Mouse (Mus musculus) heart, embryonic 11.5 days (tissue): ENCODE results near the gene Asap2. TPM values are rescaled to one million over a fixed set of nuclear protein-coding genes. Genes with fewer than 3 reads are reported as not detected.

Experiments
- ATAC-seq: fragments of 200-750 bp; cut with Nextera tagmentation; replicated peaks from 2 replicates; pipeline ENCODE4 v1.8.0; 2017; ENCODE audit warnings: moderate library complexity; ENCODE audit not compliant: insufficient number of reproducible peaks, low FRiP score, low TSS enrichment
- H3K27ac ChIP-seq: fragments of 300-500 bp; sonication (generic); 2 replicates; pipeline ENCODE4 v1.5.1; 2014; ENCODE audit warnings: mild to moderate bottlenecking, low read depth, low read length
- H3K27me3 ChIP-seq: fragments of 300-500 bp; sonication (generic); 2 replicates; pipeline ENCODE4 v1.6.1; 2014; ENCODE audit warnings: mild to moderate bottlenecking, low read length, mixed read lengths; ENCODE audit not compliant: control insufficient read depth, insufficient read depth
- H3K36me3 ChIP-seq: fragments of 300-500 bp; sonication (generic); 2 replicates; pipeline ENCODE4 v1.6.1; 2014; ENCODE audit warnings: mild to moderate bottlenecking, low read length, moderate library complexity, mixed read lengths; ENCODE audit not compliant: control insufficient read depth, insufficient read depth
- H3K4me1 ChIP-seq: fragments of 300-500 bp; sonication (generic); 2 replicates; pipeline ENCODE4 v1.6.1; 2014; ENCODE audit warnings: low read length; ENCODE audit not compliant: control insufficient read depth, insufficient read depth
- H3K4me2 ChIP-seq: fragments of 300-500 bp; sonication (generic); 2 replicates; pipeline ENCODE4 v1.6.1; 2014; ENCODE audit warnings: mild to moderate bottlenecking, moderate library complexity
- H3K4me3 ChIP-seq: fragments of 300-500 bp; sonication (generic); 2 replicates; pipeline ENCODE4 v1.5.1; 2014; ENCODE audit warnings: low read depth, low read length
- H3K9ac ChIP-seq: fragments of 300-500 bp; sonication (generic); 2 replicates; pipeline ENCODE4 v1.6.1; 2014; ENCODE audit warnings: mild to moderate bottlenecking, low read depth, low read length, moderate library complexity
- H3K9me3 ChIP-seq: fragments of 300-500 bp; sonication (generic); replicated peaks from 2 replicates; pipeline ENCODE4 v1.6.1; 2016; ENCODE audit warnings: low read length; ENCODE audit not compliant: control insufficient read depth
- WGBS: fragments of 180-500 bp; shearing (Covaris S2); extraction: QIAGEN DNeasy Blood & Tissue Kit; methylation state at CpG from one replicate; pipeline ENCODE4 v1.1.7; 2014; ENCODE audit not compliant: insufficient replicate concordance; 5-methylcytosine and 5-hydroxymethylcytosine counted together
- polyA plus RNA-seq: library from polyadenylated mRNA; unstranded; fragments of >200 nt; fragmentation: Nextera tagmentation; extraction: Ambion mirVana; gene quantifications from 2 replicates; pipeline ENCODE4 v1.2.1, GENCODE M21; 2014

Gene Asap2
- polyA plus RNA-seq, 1 experiment from 2014 or later = 8.3 TPM

DNA sequence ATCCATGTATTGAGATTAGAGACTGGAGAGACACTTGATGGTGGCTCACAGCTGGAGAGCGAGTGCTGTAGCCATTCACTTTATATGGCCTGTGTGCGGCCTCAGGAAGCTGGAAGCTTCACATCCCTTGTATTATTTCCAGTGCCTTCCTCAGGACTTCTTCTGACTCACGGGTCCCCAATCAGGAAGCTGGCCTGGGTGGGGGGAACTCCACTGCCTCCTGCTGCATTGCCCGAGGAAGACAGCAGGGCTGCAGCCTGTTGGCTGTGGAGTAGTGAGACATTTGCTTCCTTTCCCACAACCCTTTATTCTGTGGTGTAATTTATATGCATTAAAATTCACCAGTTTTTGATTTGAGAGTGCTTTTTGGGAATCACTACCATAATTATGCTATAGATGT is 149.3 kb downstream of the Asap2 start:
- ATAC-seq = no peak

DNA sequence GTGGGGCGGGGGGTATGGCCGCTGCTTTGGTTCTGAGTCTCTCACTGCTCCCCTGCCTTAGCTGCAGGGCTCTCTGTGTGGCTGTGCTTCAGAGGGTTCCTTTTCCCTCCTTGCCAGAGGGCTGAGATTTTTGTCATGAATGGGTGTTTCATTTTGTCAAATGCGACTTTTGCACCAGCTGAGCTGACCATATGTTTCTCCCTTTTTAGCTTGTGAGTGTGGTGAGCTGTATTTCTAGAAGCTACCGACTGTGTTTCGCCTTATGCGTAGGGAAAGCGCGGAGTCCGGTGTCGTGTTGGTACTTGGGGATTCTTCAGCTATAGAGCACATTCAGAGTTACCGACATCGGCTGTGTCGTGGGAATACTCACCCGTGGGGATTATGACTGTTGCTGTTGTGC is 149.9 kb downstream of the Asap2 start:
- no peaks in the 10 kb centered on the region for H3K9me3 ChIP-seq
- 93% methylated on average over 14 of the region's 14 CpGs for WGBS
- peaks cover 38% of the 10 kb centered on the region for H3K4me1 ChIP-seq
- no peaks in the 10 kb centered on the region for H3K27me3 ChIP-seq
- no peak for ATAC-seq
- H3K9ac ChIP-seq = no peak overlapping the region
- no peak overlapping the region for H3K27ac ChIP-seq
- H3K4me3 ChIP-seq = no peak overlapping the region
- no peak overlapping the region for H3K4me2 ChIP-seq
- no peaks in the 10 kb centered on the region for H3K36me3 ChIP-seq

More for the DNA sequence above, 149.3 kb downstream of the Asap2 start:
- no peaks in the 10 kb centered on the region for H3K36me3 ChIP-seq
- no peak overlapping the region for H3K4me3 ChIP-seq
- WGBS = 56% methylated on average over 4 of the region's 4 CpGs
- H3K27me3 ChIP-seq = no peaks in the 10 kb centered on the region
- no peak overlapping the region for H3K4me2 ChIP-seq
- H3K4me1 ChIP-seq = peaks cover 43% of the 10 kb centered on the region
- no peak overlapping the region for H3K9ac ChIP-seq
- no peaks in the 10 kb centered on the region for H3K9me3 ChIP-seq
- H3K27ac ChIP-seq = no peak overlapping the region

DNA sequence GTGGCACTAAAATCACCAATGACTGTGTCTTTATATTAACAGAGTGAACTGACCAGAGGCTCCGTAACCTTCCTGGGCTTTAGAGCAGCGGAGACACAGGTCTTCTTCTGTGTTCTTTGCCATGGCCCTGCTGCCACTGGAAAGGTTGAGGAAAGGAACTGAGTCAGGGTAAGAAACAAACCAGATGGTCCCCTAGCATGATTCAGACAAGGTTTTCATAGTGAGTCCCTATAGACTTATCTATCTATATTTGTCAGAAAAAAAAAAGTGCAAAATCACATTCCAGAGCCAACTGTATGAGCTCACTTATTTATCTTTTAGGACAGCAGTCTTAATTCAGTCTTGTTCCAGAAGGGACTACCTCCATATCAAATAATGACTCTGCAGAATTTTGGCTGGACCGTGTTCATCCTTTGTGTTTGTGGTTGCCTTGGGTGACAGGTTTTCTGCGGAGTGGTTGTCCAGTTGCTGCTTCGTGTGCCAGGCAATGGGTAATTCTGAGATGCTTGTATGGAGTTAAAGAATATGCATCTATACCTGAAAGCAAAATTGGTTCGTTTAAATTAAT is 150.6 kb downstream of the Asap2 start:
- Histone ChIP-seq H3K27me3 (no peaks in the 10 kb centered on the region), H3K4me2 (no peak overlapping the region), H3K36me3 (no peaks in the 10 kb centered on the region), H3K27ac (no peak overlapping the region), H3K9ac (no peak overlapping the region), H3K4me1 (peaks cover 31% of the 10 kb centered on the region), H3K4me3 (no peak overlapping the region), H3K9me3 (no peaks in the 10 kb centered on the region)
- 81% methylated on average over 6 of the region's 6 CpGs for WGBS
- no peak for ATAC-seq

DNA sequence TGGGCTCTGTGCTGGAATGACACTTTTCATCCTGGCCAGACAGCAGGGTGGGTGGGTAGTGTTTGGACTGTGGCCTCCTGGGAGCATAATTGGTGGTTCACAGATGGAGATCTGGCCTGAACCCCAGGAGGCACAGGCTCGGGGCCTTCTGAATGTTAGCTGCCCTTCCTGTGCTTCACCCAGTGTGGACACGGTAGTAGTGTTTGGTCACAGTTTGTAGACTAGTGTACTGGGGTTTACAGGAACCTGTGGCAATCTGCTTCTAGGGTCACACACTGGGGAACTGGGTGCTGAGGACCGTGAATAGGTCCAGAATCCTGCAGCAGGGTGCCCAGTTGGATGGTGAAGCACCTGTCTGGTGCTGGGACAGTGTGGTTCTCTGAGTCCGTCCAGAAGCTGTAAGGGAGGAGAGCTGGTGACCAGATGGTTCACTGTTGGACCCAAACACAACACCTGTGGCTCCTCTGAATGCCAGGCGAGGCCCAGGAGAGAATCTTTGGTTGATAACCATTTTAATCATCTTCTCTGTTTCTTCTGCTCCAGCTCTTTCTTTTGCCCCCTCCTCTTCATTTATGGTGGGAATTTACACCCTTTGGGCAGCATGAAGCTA is 151.5 kb downstream of the Asap2 start:
- Histone ChIP-seq H3K27ac (no peak overlapping the region), H3K4me1 (peaks cover 27% of the 10 kb centered on the region), H3K4me3 (no peak overlapping the region), H3K4me2 (no peak overlapping the region), H3K9ac (no peak overlapping the region), H3K9me3 (no peaks in the 10 kb centered on the region), H3K27me3 (no peaks in the 10 kb centered on the region), H3K36me3 (no peaks in the 10 kb centered on the region)
- no peak for ATAC-seq
- 76% methylated on average over 5 of the region's 5 CpGs for WGBS

DNA sequence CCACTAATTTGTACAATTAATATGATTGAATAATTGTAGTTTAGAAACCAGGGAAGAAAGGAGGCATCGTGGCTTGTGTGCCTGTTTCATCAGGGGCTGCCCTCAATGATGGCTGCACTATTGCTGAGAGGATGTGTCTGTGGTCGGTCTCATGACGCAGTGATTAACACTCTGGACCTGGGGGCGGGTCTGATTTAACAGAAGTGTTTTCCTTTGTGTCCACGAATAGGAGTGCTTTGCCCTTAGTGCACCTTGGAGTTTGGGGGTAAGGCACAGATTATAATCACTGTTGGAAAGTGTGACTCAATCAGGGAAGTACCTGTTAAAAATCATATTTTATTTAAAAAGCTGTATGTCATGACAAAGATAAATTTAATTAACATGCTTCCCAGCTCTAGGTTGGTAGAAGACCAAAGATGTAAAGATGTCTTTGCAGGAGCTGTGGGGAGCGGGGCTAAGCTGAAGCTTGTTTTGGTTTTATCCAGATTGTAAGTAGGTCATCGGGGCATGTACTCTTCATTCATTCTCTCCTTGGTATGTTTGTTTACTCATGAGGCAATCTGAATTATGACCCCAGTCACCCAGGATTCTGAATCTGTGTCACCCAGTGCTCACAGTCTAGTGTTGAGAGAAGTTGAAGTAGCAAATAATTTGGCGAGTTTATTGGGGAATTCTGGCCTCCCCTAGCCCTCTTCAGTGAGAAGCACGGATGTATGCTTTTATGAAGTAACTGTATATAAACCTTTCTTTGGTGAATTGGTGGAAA is 152.4 kb downstream of the Asap2 start:
- Histone ChIP-seq H3K9ac (no peak overlapping the region), H3K27ac (no peak overlapping the region), H3K4me3 (no peak overlapping the region), H3K4me2 (no peak overlapping the region), H3K36me3 (no peaks in the 10 kb centered on the region), H3K4me1 (peaks cover 26% of the 10 kb centered on the region), H3K9me3 (no peaks in the 10 kb centered on the region), H3K27me3 (no peaks in the 10 kb centered on the region)
- ATAC-seq = no peak
- 73% methylated on average over 9 of the region's 9 CpGs for WGBS

DNA sequence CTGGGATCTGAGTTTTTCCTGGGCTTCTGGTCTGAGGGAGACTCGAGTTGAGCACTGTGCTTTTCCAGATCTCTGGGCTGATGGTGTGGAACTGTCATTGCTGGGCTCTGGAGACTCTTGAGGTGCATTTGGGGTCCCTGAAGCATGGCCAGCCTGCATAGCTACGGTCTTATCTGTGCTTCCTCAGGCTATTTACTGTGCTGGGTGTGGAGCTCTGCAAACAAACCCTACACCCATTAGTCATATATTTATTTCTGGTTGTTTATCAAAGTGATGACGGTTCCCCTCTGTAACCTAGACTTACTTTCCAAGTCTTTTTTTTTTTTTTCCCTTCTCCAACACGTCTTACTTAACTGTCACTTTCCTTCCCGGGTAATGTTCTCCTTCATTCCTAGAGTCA is 154.3 kb downstream of the Asap2 start:
- Histone ChIP-seq H3K36me3 (no peaks in the 10 kb centered on the region), H3K27ac (no peak overlapping the region), H3K4me1 (peaks cover 21% of the 10 kb centered on the region), H3K27me3 (no peaks in the 10 kb centered on the region), H3K4me3 (no peak overlapping the region), H3K4me2 (no peak overlapping the region), H3K9me3 (no peaks in the 10 kb centered on the region), H3K9ac (no peak overlapping the region)
- ATAC-seq = no peak
- WGBS = 45% methylated on average over 5 of the region's 5 CpGs

DNA sequence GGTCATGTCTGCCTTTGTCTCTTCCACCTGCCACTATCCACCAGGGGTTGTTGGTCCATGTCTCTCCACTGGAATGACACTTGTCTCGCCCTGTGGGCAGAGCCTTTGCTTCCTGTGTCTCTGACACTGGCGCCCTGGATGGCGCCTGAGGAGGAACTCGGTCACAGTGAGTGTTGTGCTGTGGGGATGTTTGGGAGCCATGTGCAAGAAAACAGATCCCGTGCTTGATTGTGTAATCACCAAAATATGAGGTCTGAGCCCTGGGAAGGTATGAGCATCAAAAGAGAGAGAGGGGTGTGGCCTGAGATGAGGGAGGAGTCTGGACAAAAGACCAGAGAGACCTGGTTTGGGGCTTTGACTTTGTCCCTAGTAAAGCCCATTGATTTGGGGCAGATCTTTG is 154.8 kb downstream of the Asap2 start:
- H3K9ac ChIP-seq = no peak overlapping the region
- H3K4me3 ChIP-seq = no peak overlapping the region
- peaks cover 21% of the 10 kb centered on the region for H3K4me1 ChIP-seq
- no peaks in the 10 kb centered on the region for H3K27me3 ChIP-seq
- no peak for ATAC-seq
- no peaks in the 10 kb centered on the region for H3K9me3 ChIP-seq
- H3K27ac ChIP-seq = no peak overlapping the region
- H3K4me2 ChIP-seq = no peak overlapping the region
- WGBS = 82% methylated on average over 5 of the region's 5 CpGs
- no peaks in the 10 kb centered on the region for H3K36me3 ChIP-seq

DNA sequence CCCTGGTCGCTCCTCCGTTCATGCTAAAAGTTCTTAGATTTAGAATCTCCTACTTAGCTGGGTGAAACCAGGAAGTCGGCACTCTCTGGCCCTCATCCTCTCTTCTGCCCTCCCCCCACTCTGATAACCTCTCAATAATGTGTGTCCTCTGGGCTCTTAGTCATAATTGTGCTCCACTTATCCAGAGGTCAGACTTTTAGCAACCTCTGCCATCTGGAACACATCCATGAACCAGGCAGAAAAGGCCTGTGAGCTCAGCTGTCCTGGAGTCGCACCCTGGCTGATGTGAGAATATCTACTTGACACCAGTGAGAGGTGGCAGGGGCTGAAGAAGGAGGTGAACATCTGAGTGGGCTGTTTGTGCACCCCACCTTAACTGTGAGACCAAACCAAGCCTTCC is 156.6 kb downstream of the Asap2 start:
- Histone ChIP-seq H3K9ac (no peak overlapping the region), H3K9me3 (no peaks in the 10 kb centered on the region), H3K27me3 (no peaks in the 10 kb centered on the region), H3K36me3 (no peaks in the 10 kb centered on the region), H3K4me3 (no peak overlapping the region), H3K4me2 (no peak overlapping the region), H3K4me1 (peaks cover 11% of the 10 kb centered on the region), H3K27ac (peak overlapping the region; percentile 15; the same call in 1 of the 2 replicates)
- 40% methylated on average over 4 of the region's 4 CpGs for WGBS
- ATAC-seq = no peak
